Mouse (Mus musculus) naive thymus-derived CD4-positive, alpha-beta T cell, adult 2 months (primary cell): ENCODE measurements around the gene 6030452D12Rik.
A peak's percentile ranks its signal among the peaks of the same experiment; 100 is the strongest.

Source experiments
- DNase-seq: peaks from one replicate; pipeline ENCODE4 v3.0.0-alpha.2; 2011; ENCODE audit warnings: low read depth

The 6030452D12Rik gene

GRCm38 (mm10) chr8:106500018-106500685 is at the start of gene 6030452D12Rik:
Gene 6030452D12Rik (plus strand): TSS chr8:106500522.
- DNase-seq = no peak

- DNase-seq = no peak
Observed at GRCm38 (mm10) chr8:106451301-106452085, 48.8 kb upstream of the 6030452D12Rik start.

- DNase-seq = no peak
Observed at GRCm38 (mm10) chr8:106452701-106453481, 47.4 kb upstream of the 6030452D12Rik start.

- no peak for DNase-seq
Observed at GRCm38 (mm10) chr8:106454036-106454435, 46.3 kb upstream of the 6030452D12Rik start.

- no peak for DNase-seq
Observed at GRCm38 (mm10) chr8:106462131-106462530, 38.2 kb upstream of the 6030452D12Rik start.

GRCm38 (mm10) chr8:106463795-106464194 is 36.5 kb upstream of the 6030452D12Rik start:
- DNase-seq = no peak

GRCm38 (mm10) chr8:106469485-106469884 is 30.8 kb upstream of the 6030452D12Rik start:
- DNase-seq = no peak

- DNase-seq = no peak
Observed at GRCm38 (mm10) chr8:106474001-106474400, 26.3 kb upstream of the 6030452D12Rik start.

- DNase-seq = no peak
Observed at GRCm38 (mm10) chr8:106504241-106504640, 3.9 kb downstream of the 6030452D12Rik start.

- DNase-seq = no peak
Observed at GRCm38 (mm10) chr8:106505328-106505965, 5.1 kb downstream of the 6030452D12Rik start.

GRCm38 (mm10) chr8:106506106-106506505 is 5.8 kb downstream of the 6030452D12Rik start:
- DNase-seq = no peak

- no peak for DNase-seq
Observed at GRCm38 (mm10) chr8:106507761-106508331, 7.5 kb downstream of the 6030452D12Rik start.

- DNase-seq = no peak
Observed at GRCm38 (mm10) chr8:106508456-106508855, 8.1 kb downstream of the 6030452D12Rik start.

GRCm38 (mm10) chr8:106509079-106509780 is 8.9 kb downstream of the 6030452D12Rik start:
- DNase-seq = no peak

GRCm38 (mm10) chr8:106510365-106510975 is 10.1 kb downstream of the 6030452D12Rik start, which contains the start of gene Cdh3:
Gene Cdh3 (plus strand): TSS chr8:106510891.
- DNase-seq = peak; percentile 24

GRCm38 (mm10) chr8:106511065-106511501 is 10.8 kb downstream of the 6030452D12Rik start:
- DNase-seq = no peak

GRCm38 (mm10) chr8:106511531-106512041 is 11.3 kb downstream of the 6030452D12Rik start:
- DNase-seq = no peak

GRCm38 (mm10) chr8:106512475-106513150 is 12.3 kb downstream of the 6030452D12Rik start:
- no peak for DNase-seq

- DNase-seq = no peak
Observed at GRCm38 (mm10) chr8:106515946-106516479, 15.7 kb downstream of the 6030452D12Rik start.
